Mouse (Mus musculus) left cerebral cortex, adult 2 months (tissue): ENCODE measurements around the gene Gm13199. TPM values are rescaled to one million over a fixed set of nuclear protein-coding genes. Genes with fewer than 3 reads are reported as not detected.

Experiments used
- DNase-seq, 2 experiments: peaks; one replicate each; pipeline ENCODE4 v3.0.0; 2021 to 2022; ENCODE audit warnings: low spot score in 2 of 2, mixed read lengths in 1 of 2; ENCODE audit errors: extremely low spot score in 1 of 2
- H3K27ac ChIP-seq: fragments of 200-600 bp; 2 replicates; pipeline ENCODE4 v1.8.1; 2022
- H3K4me3 ChIP-seq: fragments of 200-600 bp; 2 replicates; pipeline ENCODE4 v1.8.1; 2022
- CTCF ChIP-seq: fragments of 200-600 bp; IDR thresholded peaks from 2 replicates; pipeline ENCODE4 v1.8.1; 2022; ENCODE audit warnings: antibody characterized with exemption, mild to moderate bottlenecking, moderate library complexity
- intact Hi-C: fragments of 180-260 bp; cut with DNase I; formaldehyde crosslinking; loops from one replicate; pipeline ENCODE4 v1.15.1; 2025
- long read RNA-seq, 2 experiments: library from polyadenylated mRNA; stranded (forward); transcript quantifications; one replicate each; pipeline ENCODE4 v2.0.0; 2021; ENCODE audit warnings: borderline mapping rate in 2 of 2
- total RNA-seq, 2 experiments: library from RNA; stranded (reverse); gene quantifications; 2 replicates each; pipeline ENCODE4 v1.2.3; 2021

Gene Gm13199
- total RNA-seq, result 1 to 10 TPM; 2.4 to 3.2 TPM
- long read RNA-seq, experiment 1, partial matches to known transcripts, result 0 of 1 reads
- long read RNA-seq, experiment 1, other reads (novel, unspliced or antisense), result 1 of 1 reads
- long read RNA-seq, experiment 2, result 0 reads

- DNase-seq, result no peak
- intact Hi-C loops, result no loop called here
- TF ChIP-seq CTCF, result no peak
- Histone ChIP-seq H3K4me3 (no peak within 1 kb of the TSS), H3K27ac (no peak within 1 kb of the TSS)
Measured at GRCm38 (mm10) chr2:5862834-5863233, at the start of gene Gm13199. Gm13199 (minus strand) TSS chr2:5862934.

GRCm38 (mm10) chr2:5911282-5911965 is 48.7 kb upstream of the Gm13199 start:
- no peak overlapping the region for H3K27ac ChIP-seq
- intact Hi-C loops, result no loop called here
- no peak overlapping the region for H3K4me3 ChIP-seq
- TF ChIP-seq CTCF, result no peak
- no peak for DNase-seq

GRCm38 (mm10) chr2:5906625-5907024 is 43.9 kb upstream of the Gm13199 start:
- DNase-seq, result no peak
- Histone ChIP-seq H3K27ac (no peak overlapping the region), H3K4me3 (no peak overlapping the region)
- intact Hi-C loops, result no loop called here
- peak; percentile 57 for TF ChIP-seq CTCF

- H3K4me3 ChIP-seq, result no peak overlapping the region
- no peak for TF ChIP-seq CTCF
- no peak overlapping the region for H3K27ac ChIP-seq
- DNase-seq, result no peak
- intact Hi-C loops, result no loop called here
Measured at GRCm38 (mm10) chr2:5906092-5906491, 43.4 kb upstream of the Gm13199 start.

- TF ChIP-seq CTCF, result peak; percentile 50
- intact Hi-C loops, result no loop called here
- Histone ChIP-seq H3K4me3 (no peak overlapping the region), H3K27ac (no peak overlapping the region)
- DNase-seq, result no peak
Measured at GRCm38 (mm10) chr2:5900145-5900544, 37.4 kb upstream of the Gm13199 start.

- intact Hi-C loops, result loop anchor here (2.0 kb wide), 1 partner anchor 56 kb away; the partner anchor contains the start of gene Upf2
- Histone ChIP-seq H3K27ac (peak within 1 kb of the TSS; percentile 96), H3K4me3 (peak within 1 kb of the TSS; percentile 75)
- DNase-seq, result peak; percentile 99 to 100
- peak; percentile 14 for TF ChIP-seq CTCF
Measured at GRCm38 (mm10) chr2:5894843-5895570, 32.3 kb upstream of the Gm13199 start, which contains the start of gene Sec61a2. Sec61a2 (minus strand) TSS chr2:5895432.

GRCm38 (mm10) chr2:5894296-5894695 is 31.6 kb upstream of the Gm13199 start:
- intact Hi-C loops, result loop anchor here (2.0 kb wide), 1 partner anchor 57 kb away; the partner anchor contains the start of gene Upf2
- TF ChIP-seq CTCF, result no peak
- peak overlapping the region; percentile 96 for H3K27ac ChIP-seq

GRCm38 (mm10) chr2:5889412-5889811 is 26.7 kb upstream of the Gm13199 start:
- intact Hi-C loops, result no loop called here
- TF ChIP-seq CTCF, result no peak
- DNase-seq, result no peak
- Histone ChIP-seq H3K4me3 (no peak overlapping the region), H3K27ac (no peak overlapping the region)

More at GRCm38 (mm10) chr2:5894296-5894695, 31.6 kb upstream of the Gm13199 start:
- no peak for DNase-seq
- H3K4me3 ChIP-seq, result peak overlapping the region; percentile 75

GRCm38 (mm10) chr2:5888865-5889264 is 26.1 kb upstream of the Gm13199 start:
- intact Hi-C loops, result no loop called here
- Histone ChIP-seq H3K4me3 (no peak overlapping the region), H3K27ac (no peak overlapping the region)
- no peak for TF ChIP-seq CTCF
- no peak for DNase-seq

GRCm38 (mm10) chr2:5877446-5877845 is 14.7 kb upstream of the Gm13199 start:
- DNase-seq, result no peak
- intact Hi-C loops, result no loop called here
- H3K27ac ChIP-seq, result no peak overlapping the region

GRCm38 (mm10) chr2:5869746-5870145 is 7.0 kb upstream of the Gm13199 start:
- Histone ChIP-seq H3K27ac (no peak overlapping the region), H3K4me3 (no peak overlapping the region)
- TF ChIP-seq CTCF, result no peak
- intact Hi-C loops, result no loop called here
- DNase-seq, result no peak

More at GRCm38 (mm10) chr2:5877446-5877845, 14.7 kb upstream of the Gm13199 start:
- no peak for TF ChIP-seq CTCF
- no peak overlapping the region for H3K4me3 ChIP-seq

- intact Hi-C loops, result no loop called here
- no peak for TF ChIP-seq CTCF
- Histone ChIP-seq H3K4me3 (no peak overlapping the region), H3K27ac (no peak overlapping the region)
- no peak for DNase-seq
Measured at GRCm38 (mm10) chr2:5867681-5868080, 4.9 kb upstream of the Gm13199 start.
